Mouse (Mus musculus) heart, embryonic 15.5 days (tissue): ENCODE data around the gene Izumo4. TPM values are rescaled to one million over a fixed set of nuclear protein-coding genes. Genes with fewer than 3 reads are reported as not detected.

ENCODE experiments used
- ATAC-seq: fragments of 200-750 bp; cut with Nextera tagmentation; replicated peaks from 2 replicates; pipeline ENCODE4 v1.8.0; 2017; ENCODE audit warnings: low read depth, moderate TSS enrichment; ENCODE audit not compliant: insufficient number of reproducible peaks, insufficient read depth, low FRiP score
- H3K27ac ChIP-seq: fragments of 300-500 bp; sonication (generic); 2 replicates; pipeline ENCODE4 v1.5.1; 2015; ENCODE audit warnings: mild to moderate bottlenecking, inconsistent platforms
- H3K27me3 ChIP-seq: fragments of 300-500 bp; sonication (generic); 2 replicates; pipeline ENCODE4 v1.6.1; 2015; ENCODE audit warnings: inconsistent platforms
- H3K36me3 ChIP-seq: fragments of 300-500 bp; sonication (generic); 2 replicates; pipeline ENCODE4 v1.6.1; 2015; ENCODE audit warnings: mild to moderate bottlenecking, inconsistent platforms
- H3K4me1 ChIP-seq: fragments of 300-500 bp; sonication (generic); replicated peaks from 2 replicates; pipeline ENCODE4 v1.6.1; 2015; ENCODE audit warnings: inconsistent platforms
- H3K4me2 ChIP-seq: fragments of 300-500 bp; sonication (generic); 2 replicates; pipeline ENCODE4 v1.6.1; 2015; ENCODE audit warnings: inconsistent platforms, mild to moderate bottlenecking, moderate library complexity
- H3K4me3 ChIP-seq: fragments of 300-500 bp; sonication (generic); 2 replicates; pipeline ENCODE4 v1.5.1; 2015; ENCODE audit warnings: mild to moderate bottlenecking, inconsistent platforms
- H3K9ac ChIP-seq: fragments of 300-500 bp; sonication (generic); 2 replicates; pipeline ENCODE4 v1.6.1; 2015; ENCODE audit warnings: mild to moderate bottlenecking, inconsistent platforms
- H3K9me3 ChIP-seq: fragments of 300-500 bp; sonication (generic); replicated peaks from 2 replicates; pipeline ENCODE4 v1.6.1; 2016; ENCODE audit warnings: inconsistent platforms
- WGBS: fragments of 180-500 bp; shearing (Covaris S2); methylation state at CpG from one replicate; pipeline ENCODE4 v1.1.7; 2015; ENCODE audit warnings: mixed read lengths; 5-methylcytosine and 5-hydroxymethylcytosine counted together
- polyA plus RNA-seq: library from polyadenylated mRNA; unstranded; fragments of >200 nt; fragmentation: Nextera tagmentation; extraction: Ambion mirVana; gene quantifications from 2 replicates; pipeline ENCODE4 v1.2.1, GENCODE M21; 2015

Gene Izumo4
- polyA plus RNA-seq, 1 experiment from 2014 or later = 10.4 TPM

DNA sequence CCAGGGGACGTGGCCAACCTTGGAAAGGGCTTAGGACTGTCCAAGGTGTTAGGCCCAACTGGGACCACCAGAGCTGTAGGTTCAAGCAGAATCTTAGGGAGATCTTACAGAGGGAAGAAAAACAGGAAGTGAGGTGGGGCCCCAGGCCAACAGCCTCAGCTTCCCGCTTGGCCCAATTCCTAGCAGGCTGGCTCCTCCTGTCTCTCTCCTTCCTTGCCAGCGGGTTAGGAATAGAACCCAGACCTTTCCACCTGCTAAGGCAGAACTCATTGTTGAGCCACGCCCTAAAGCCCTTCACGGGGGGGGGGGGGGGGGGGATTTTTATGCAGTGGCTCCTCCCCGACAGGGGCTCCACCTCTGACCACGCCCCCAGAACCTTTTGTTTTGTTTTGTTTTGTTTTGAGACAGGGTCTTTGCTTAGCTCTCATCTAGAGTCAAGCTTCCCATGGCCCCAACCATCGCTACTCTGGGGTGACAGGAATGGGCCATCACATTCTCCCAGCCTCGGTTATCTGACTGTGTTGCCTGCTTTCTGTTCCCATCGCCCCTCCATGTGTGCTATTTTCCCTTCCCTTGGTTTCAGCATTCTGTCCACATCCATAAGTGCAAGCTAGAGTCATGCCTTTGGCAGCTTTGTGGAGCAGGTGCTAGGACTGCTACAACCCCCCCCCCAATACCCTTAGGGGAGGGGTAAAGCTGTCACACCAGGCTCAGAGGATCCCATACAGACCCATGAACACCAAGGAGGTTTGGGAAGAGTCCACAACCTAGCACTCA, 23.2 kb upstream of the Izumo4 start:
- peaks cover 7% of the 10 kb centered on the region; the same call in 1 of the 2 replicates for H3K36me3 ChIP-seq
- 0 out of 2 replicates have a peak overlapping the region, but pooled peaks have one; percentile 8 for H3K9ac ChIP-seq
- H3K4me3 ChIP-seq = peak overlapping the region; percentile 96
- WGBS = 41% methylated on average over 10 of the region's 10 CpGs
- peaks cover 55% of the 10 kb centered on the region for H3K4me1 ChIP-seq
- no peaks in the 10 kb centered on the region for H3K9me3 ChIP-seq
- no peak for ATAC-seq
- peak overlapping the region; percentile 77 for H3K4me2 ChIP-seq
- H3K27ac ChIP-seq = peak overlapping the region; percentile 97
- no peaks in the 10 kb centered on the region for H3K27me3 ChIP-seq

DNA sequence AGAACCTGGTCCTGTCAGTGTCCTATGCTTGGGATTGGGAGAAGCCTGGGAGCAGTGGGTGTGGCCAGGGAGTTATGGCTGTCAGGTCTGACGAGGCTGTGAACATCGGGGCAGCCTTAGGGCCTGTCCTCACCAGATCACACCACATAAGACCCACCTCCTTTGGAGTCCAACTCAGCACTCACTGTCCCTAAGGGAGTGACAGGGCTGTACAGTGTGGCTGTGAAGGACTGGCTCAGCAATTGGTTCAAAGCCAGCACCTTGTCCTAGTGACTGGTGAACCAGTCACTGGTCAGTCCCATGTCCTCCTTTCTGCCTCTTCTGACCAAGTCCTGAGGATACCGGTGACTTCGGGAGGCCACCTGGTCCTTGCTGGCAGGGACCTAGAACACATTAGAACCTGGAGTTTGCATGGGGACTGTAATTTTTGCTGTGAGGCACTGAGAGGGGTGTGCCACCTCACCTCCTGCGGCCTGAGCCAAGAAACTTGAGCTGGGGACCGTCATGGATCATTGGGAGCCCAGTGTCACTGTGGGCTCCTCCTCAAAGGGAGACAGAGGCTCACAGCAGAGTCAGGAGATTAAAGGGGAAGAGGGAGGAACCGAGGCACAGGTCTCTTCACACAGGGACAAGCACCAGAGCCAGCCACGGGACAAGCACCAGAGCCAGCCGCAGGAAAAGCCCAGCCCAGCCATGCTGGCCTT, 22.3 kb upstream of the Izumo4 start:
- 41% methylated on average over 9 of the region's 9 CpGs for WGBS
- Histone ChIP-seq H3K4me2 (no peak overlapping the region), H3K27ac (peak overlapping the region; percentile 97), H3K36me3 (peaks cover 13% of the 10 kb centered on the region; the same call in 1 of the 2 replicates), H3K9me3 (no peaks in the 10 kb centered on the region), H3K4me3 (no peak overlapping the region), H3K27me3 (no peaks in the 10 kb centered on the region), H3K9ac (0 out of 2 replicates have a peak overlapping the region, but pooled peaks have one; percentile 16), H3K4me1 (peaks cover 49% of the 10 kb centered on the region)
- ATAC-seq = no peak

DNA sequence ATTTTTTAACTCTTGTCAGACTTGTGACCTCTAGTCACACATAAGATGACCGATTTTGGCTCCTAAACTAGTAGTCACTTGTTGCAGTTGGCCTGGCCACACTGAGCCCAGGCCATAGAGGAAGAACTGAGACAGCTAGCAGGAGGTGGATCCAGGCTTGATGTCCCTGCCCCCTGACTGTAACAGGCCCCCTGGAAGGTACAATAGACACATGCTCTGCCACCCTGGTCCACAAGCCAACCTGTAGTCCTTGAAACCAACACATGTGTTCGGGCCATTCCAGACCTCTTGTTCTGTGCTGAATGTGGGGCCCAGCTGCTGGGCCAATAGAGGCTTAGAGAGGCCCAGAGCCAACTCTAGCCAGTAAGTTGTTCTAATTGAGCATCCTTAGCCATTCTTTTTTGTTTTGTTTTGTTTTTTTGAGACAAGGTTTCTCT, 21.7 kb upstream of the Izumo4 start:
- Histone ChIP-seq H3K27ac (peak overlapping the region; percentile 97), H3K9me3 (no peaks in the 10 kb centered on the region), H3K4me3 (no peak overlapping the region), H3K4me2 (no peak overlapping the region), H3K9ac (0 out of 2 replicates have a peak overlapping the region, but pooled peaks have one; percentile 16), H3K4me1 (peaks cover 43% of the 10 kb centered on the region), H3K27me3 (no peaks in the 10 kb centered on the region), H3K36me3 (peaks cover 13% of the 10 kb centered on the region; the same call in 1 of the 2 replicates)
- WGBS = 64% methylated on average over 2 of the region's 2 CpGs
- ATAC-seq = no peak

GRCm38 (mm10) chr10:80682003-80682402, 20.0 kb upstream of the Izumo4 start:
- no peak for ATAC-seq
- peaks cover 30% of the 10 kb centered on the region for H3K36me3 ChIP-seq
- peaks cover 37% of the 10 kb centered on the region for H3K4me1 ChIP-seq
- H3K9ac ChIP-seq = no peak overlapping the region
- H3K27ac ChIP-seq = no peak overlapping the region
- no peaks in the 10 kb centered on the region for H3K9me3 ChIP-seq
- no peak overlapping the region for H3K4me2 ChIP-seq
- no peaks in the 10 kb centered on the region for H3K27me3 ChIP-seq
- no peak overlapping the region for H3K4me3 ChIP-seq
- 91% methylated on average over 6 of the region's 6 CpGs for WGBS

GRCm38 (mm10) chr10:80683647-80684046, 18.3 kb upstream of the Izumo4 start:
- H3K4me3 ChIP-seq = no peak overlapping the region
- no peak overlapping the region for H3K27ac ChIP-seq
- H3K36me3 ChIP-seq = peaks cover 37% of the 10 kb centered on the region
- H3K4me2 ChIP-seq = no peak overlapping the region
- H3K9ac ChIP-seq = no peak overlapping the region
- ATAC-seq = no peak
- peaks cover 21% of the 10 kb centered on the region for H3K4me1 ChIP-seq
- H3K27me3 ChIP-seq = no peaks in the 10 kb centered on the region
- 86% methylated on average over 1 of the region's 1 CpGs for WGBS
- H3K9me3 ChIP-seq = no peaks in the 10 kb centered on the region

DNA sequence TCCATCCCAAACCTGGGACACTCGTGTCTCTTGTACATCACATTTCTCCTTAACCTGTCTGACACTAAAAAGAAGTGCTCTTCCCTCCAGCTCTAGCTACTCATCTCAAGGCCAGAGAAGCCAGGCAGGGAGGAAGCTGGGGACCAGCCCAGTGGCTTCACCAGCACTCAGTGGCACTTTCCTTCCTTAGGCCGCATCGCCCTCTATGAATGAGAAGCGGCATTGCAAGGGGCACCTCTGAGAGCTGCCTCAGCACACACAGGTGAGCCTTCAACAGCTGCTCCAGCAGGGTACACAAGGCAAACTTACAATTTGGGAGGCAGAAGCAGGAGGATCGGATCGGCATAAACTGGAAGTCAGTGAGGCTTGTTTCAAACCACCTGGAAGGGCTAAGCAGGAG, 17.8 kb upstream of the Izumo4 start:
- Histone ChIP-seq H3K9ac (no peak overlapping the region), H3K36me3 (peaks cover 38% of the 10 kb centered on the region), H3K9me3 (no peaks in the 10 kb centered on the region), H3K4me3 (no peak overlapping the region), H3K27ac (no peak overlapping the region), H3K4me2 (no peak overlapping the region), H3K27me3 (no peaks in the 10 kb centered on the region), H3K4me1 (peaks cover 15% of the 10 kb centered on the region)
- peak; percentile 40; the same call in 1 of the 2 replicates for ATAC-seq
- WGBS = 53% methylated on average over 6 of the region's 6 CpGs

DNA sequence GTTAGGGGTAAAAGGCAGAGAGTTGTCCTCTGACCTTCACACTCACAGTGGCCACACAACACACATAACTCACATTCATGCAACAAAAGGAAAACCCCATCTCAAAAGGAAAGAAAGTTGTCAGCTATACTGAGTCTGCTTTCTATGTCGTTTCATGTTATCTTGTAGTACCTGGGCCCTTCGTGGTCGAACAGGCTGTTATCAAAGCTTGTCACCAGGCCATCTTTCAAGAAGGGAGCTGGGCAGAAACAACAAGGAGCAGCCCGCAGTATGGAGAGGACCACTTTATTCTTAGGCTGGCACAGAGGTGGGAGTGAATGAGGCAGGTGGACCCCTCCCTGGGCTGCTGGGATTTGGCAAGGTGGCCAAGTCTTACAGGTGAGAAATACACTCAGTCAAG, 17.0 kb upstream of the Izumo4 start:
- Histone ChIP-seq H3K27ac (no peak overlapping the region), H3K4me3 (no peak overlapping the region), H3K9ac (no peak overlapping the region), H3K36me3 (peaks cover 43% of the 10 kb centered on the region), H3K4me1 (peaks cover 8% of the 10 kb centered on the region), H3K9me3 (no peaks in the 10 kb centered on the region), H3K4me2 (no peak overlapping the region), H3K27me3 (no peaks in the 10 kb centered on the region)
- WGBS = 45% methylated on average over 4 of the region's 4 CpGs
- no peak for ATAC-seq

DNA sequence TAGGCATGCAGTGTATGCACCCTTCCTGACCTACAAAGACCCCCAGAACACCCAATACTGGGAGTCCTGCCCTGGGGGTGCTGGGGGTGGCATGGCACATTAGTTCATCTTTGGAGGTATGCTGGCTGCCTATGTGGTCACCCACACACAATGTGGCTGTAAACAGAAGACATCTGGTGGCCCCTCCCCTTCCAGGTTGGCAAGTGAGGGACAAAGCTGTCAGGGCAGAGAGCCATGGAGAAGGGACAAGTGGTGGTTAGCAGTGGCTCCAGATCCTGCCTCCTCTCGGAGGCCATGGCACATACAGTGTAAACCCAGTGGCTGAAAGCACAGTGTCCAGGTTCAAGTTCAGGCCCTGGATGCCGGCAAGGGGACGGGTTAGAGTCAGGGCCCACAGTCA, 15.4 kb upstream of the Izumo4 start:
- Histone ChIP-seq H3K9me3 (no peaks in the 10 kb centered on the region), H3K9ac (no peak overlapping the region), H3K4me3 (no peak overlapping the region), H3K36me3 (peaks cover 54% of the 10 kb centered on the region), H3K4me1 (0 out of 2 replicates have a peak, but pooled peaks cover 3% of the 10 kb centered on the region), H3K27me3 (no peaks in the 10 kb centered on the region), H3K4me2 (no peak overlapping the region), H3K27ac (no peak overlapping the region)
- no peak for ATAC-seq
- 89% methylated on average over 3 of the region's 3 CpGs for WGBS

DNA sequence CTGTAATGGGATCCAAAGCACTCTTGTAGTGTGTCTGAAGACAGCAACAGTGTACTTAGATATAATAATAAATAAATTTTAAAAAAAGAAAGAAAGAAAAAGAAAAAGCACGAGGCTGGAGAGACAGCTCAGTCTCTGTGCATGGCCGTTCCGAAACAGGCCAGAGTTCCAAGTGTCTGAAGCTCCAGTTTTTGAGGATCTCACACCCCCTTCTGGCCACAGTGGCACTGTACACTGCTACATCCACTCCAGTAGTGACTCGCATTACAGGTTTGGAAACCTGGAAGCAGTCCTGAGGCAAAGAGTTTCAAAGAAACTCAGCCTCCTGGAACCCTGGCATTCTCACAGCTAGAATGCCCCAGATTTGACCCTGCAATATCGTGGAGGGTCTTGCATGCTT, 14.1 kb upstream of the Izumo4 start:
- 33% methylated on average over 5 of the region's 5 CpGs for WGBS
- no peak overlapping the region for H3K4me2 ChIP-seq
- no peak overlapping the region for H3K27ac ChIP-seq
- H3K9ac ChIP-seq = no peak overlapping the region
- ATAC-seq = 0 out of 2 replicates have a peak, but pooled peaks have one; percentile 48
- peaks cover 54% of the 10 kb centered on the region for H3K36me3 ChIP-seq
- 0 out of 2 replicates have a peak, but pooled peaks cover 3% of the 10 kb centered on the region for H3K4me1 ChIP-seq
- no peak overlapping the region for H3K4me3 ChIP-seq
- H3K9me3 ChIP-seq = no peaks in the 10 kb centered on the region
- no peaks in the 10 kb centered on the region for H3K27me3 ChIP-seq

DNA sequence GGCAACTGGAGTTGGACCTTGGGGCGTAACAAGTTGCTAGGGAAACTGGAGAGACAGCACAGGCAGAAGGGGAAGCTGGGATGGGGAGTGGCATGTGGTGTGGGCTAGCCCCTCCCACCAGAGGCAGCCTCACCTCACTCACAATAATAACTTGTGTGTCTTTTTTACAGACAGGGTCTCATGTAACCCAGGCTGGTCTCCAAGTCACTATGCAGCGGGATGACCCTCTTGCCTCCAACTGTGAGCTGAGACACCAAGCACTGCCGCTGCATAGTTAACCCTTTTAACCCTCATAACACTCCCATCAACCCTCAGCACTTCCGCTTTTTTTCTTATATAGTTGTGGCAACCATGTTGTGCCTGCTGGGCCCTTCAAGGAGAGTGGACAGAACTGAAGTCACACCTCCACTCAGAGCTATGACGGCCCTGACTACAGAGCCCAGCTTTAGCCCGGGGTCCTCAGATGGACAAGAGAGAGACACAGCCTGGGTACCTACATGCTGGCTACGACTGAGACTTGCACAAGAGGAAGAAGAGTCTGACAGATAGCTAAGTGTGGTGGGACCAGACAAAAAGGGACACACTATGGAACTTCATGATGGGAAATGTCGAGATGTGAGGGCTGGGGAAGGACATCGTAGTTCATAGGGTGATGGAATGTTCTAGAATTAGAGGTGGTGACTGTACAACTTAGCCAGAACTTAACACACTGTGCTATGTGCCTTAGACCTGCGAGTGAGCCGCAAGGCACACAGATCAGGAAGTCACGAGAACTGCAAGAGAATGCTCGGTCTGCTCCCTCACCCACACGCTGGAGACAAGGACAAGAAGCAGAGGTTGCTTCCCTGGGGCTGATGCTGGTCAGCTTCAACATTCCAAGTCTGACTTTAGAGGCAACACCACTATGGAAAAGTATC, 9.5 kb upstream of the Izumo4 start:
- WGBS = 69% methylated on average over 14 of the region's 14 CpGs
- Histone ChIP-seq H3K27ac (peak overlapping the region; percentile 12; the same call in 1 of the 2 replicates), H3K9ac (no peak overlapping the region), H3K36me3 (peaks cover 21% of the 10 kb centered on the region), H3K4me3 (no peak overlapping the region), H3K4me1 (peaks cover 29% of the 10 kb centered on the region), H3K27me3 (no peaks in the 10 kb centered on the region), H3K4me2 (no peak overlapping the region), H3K9me3 (no peaks in the 10 kb centered on the region)
- no peak for ATAC-seq
